Mouse (Mus musculus) intestine, embryonic 15.5 days (tissue): ENCODE data around the gene Tlr5. TPM values are rescaled to one million over a fixed set of nuclear protein-coding genes. Genes with fewer than 3 reads are reported as not detected.

Experiments used
- ATAC-seq: fragments of 200-750 bp; cut with Nextera tagmentation; 2 replicates; pipeline ENCODE4 v1.8.0; 2017; ENCODE audit warnings: moderate TSS enrichment, moderate library complexity
- H3K27ac ChIP-seq: fragments of 300-500 bp; sonication (generic); 2 replicates; pipeline ENCODE4 v1.5.1; 2015; ENCODE audit warnings: mild to moderate bottlenecking, inconsistent platforms
- H3K27me3 ChIP-seq: fragments of 300-500 bp; sonication (generic); replicated peaks from 2 replicates; pipeline ENCODE4 v1.6.1; 2015; ENCODE audit warnings: inconsistent platforms
- H3K36me3 ChIP-seq: fragments of 300-500 bp; sonication (generic); 2 replicates; pipeline ENCODE4 v1.6.1; 2015; ENCODE audit warnings: inconsistent platforms
- H3K4me1 ChIP-seq: fragments of 300-500 bp; sonication (generic); replicated peaks from 2 replicates; pipeline ENCODE4 v1.6.1; 2015; ENCODE audit warnings: inconsistent platforms
- H3K4me2 ChIP-seq: fragments of 300-500 bp; sonication (generic); replicated peaks from 2 replicates; pipeline ENCODE4 v1.6.1; 2015; ENCODE audit warnings: mild to moderate bottlenecking, inconsistent platforms
- H3K4me3 ChIP-seq: fragments of 300-500 bp; sonication (generic); replicated peaks from 2 replicates; pipeline ENCODE4 v1.5.1; 2015; ENCODE audit warnings: inconsistent platforms
- H3K9ac ChIP-seq: fragments of 300-500 bp; sonication (generic); 2 replicates; pipeline ENCODE4 v1.6.1; 2015; ENCODE audit warnings: inconsistent platforms
- H3K9me3 ChIP-seq: fragments of 300-500 bp; sonication (generic); 2 replicates; pipeline ENCODE4 v1.6.1; 2016; ENCODE audit warnings: inconsistent platforms
- WGBS: fragments of 180-500 bp; shearing (Covaris S2); methylation state at CpG from one replicate; pipeline ENCODE4 v1.1.7; 2015; 5-methylcytosine and 5-hydroxymethylcytosine counted together
- polyA plus RNA-seq: library from polyadenylated mRNA; unstranded; fragments of >200 nt; fragmentation: Nextera tagmentation; extraction: Ambion mirVana; gene quantifications from 2 replicates; pipeline ENCODE4 v1.2.1, GENCODE M21; 2015

Gene Tlr5
- polyA plus RNA-seq, 1 experiment from 2014 or later: 4.0 TPM

DNA sequence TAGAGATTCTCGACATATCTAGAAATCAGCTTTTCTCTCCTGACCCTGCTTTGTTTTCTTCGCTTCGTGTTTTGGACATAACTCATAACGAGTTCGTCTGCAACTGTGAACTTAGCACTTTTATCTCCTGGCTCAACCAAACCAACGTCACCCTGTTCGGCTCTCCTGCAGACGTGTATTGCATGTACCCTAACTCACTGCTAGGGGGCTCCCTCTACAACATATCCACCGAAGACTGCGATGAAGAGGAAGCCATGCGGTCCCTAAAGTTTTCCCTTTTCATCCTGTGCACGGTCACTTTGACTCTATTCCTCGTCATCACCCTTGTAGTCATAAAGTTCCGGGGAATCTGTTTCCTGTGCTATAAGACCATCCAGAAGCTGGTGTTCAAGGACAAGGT lies 20.2 kb downstream of the Tlr5 start:
- no peaks in the 10 kb centered on the region for H3K36me3 ChIP-seq
- no peaks in the 10 kb centered on the region for H3K27me3 ChIP-seq
- 81% methylated on average over 14 of the region's 14 CpGs for WGBS
- H3K9ac ChIP-seq: no peak overlapping the region
- no peak overlapping the region for H3K4me3 ChIP-seq
- H3K9me3 ChIP-seq: no peaks in the 10 kb centered on the region
- H3K4me1 ChIP-seq: no peaks in the 10 kb centered on the region
- no peak overlapping the region for H3K27ac ChIP-seq
- no peak overlapping the region for H3K4me2 ChIP-seq
- ATAC-seq: no peak

DNA sequence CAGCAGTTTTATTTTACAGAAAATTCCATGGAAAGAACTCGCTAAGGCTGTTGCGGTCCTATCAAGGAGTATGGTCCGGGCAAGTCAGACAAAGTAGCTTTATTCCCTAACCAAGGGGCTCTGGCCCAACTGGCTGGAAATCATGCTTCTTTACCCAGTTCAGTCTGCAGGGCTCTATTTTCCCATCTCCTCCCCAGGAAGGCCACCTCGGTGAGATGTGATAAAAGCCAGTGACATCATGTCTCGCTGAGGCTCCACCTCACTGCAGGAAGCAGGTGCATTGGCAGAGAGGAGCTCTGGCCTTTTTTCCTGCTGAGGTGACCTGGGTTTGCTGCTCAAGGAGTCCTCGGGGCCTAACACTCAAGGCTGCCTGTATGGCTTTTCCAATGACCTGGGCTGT lies 26.1 kb downstream of the Tlr5 start:
- H3K9ac ChIP-seq: no peak overlapping the region
- no peaks in the 10 kb centered on the region for H3K27me3 ChIP-seq
- 70% methylated on average over 6 of the region's 6 CpGs for WGBS
- no peak for ATAC-seq
- H3K36me3 ChIP-seq: no peaks in the 10 kb centered on the region
- no peak overlapping the region for H3K4me3 ChIP-seq
- H3K4me2 ChIP-seq: no peak overlapping the region
- H3K9me3 ChIP-seq: no peaks in the 10 kb centered on the region
- no peak overlapping the region for H3K27ac ChIP-seq
- H3K4me1 ChIP-seq: peaks cover 7% of the 10 kb centered on the region; the same call in 1 of the 2 replicates

DNA sequence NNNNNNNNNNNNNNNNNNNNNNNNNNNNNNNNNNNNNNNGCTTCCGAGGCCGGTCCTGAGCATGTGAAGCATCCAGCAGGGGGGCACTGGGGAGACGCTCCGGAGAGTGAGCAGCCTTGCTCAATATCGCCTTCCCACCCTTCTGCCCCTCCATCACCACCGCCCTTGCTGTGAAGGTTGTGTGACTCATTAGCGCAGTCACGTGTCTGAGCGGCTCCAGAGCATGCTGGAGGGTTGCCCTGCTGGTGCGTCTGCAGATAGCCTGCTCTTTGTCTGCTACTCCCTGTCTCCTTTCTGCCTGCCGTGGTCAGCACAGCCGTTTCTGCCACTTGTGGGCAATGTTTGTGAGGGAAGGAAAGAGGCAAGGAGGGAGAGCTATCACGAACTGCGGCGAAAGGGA lies 28.4 kb downstream of the Tlr5 start:
- Histone ChIP-seq H3K9ac (peak overlapping the region; percentile 26; the same call in 1 of the 2 replicates), H3K9me3 (no peaks in the 10 kb centered on the region), H3K27ac (no peak overlapping the region), H3K36me3 (no peaks in the 10 kb centered on the region), H3K4me2 (peak overlapping the region; percentile 74), H3K4me1 (peaks cover 10% of the 10 kb centered on the region; the same call in 1 of the 2 replicates), H3K4me3 (peak overlapping the region; percentile 24), H3K27me3 (no peaks in the 10 kb centered on the region)
- 1% methylated on average over 13 of the region's 15 CpGs for WGBS
- ATAC-seq: peak; percentile 98

DNA sequence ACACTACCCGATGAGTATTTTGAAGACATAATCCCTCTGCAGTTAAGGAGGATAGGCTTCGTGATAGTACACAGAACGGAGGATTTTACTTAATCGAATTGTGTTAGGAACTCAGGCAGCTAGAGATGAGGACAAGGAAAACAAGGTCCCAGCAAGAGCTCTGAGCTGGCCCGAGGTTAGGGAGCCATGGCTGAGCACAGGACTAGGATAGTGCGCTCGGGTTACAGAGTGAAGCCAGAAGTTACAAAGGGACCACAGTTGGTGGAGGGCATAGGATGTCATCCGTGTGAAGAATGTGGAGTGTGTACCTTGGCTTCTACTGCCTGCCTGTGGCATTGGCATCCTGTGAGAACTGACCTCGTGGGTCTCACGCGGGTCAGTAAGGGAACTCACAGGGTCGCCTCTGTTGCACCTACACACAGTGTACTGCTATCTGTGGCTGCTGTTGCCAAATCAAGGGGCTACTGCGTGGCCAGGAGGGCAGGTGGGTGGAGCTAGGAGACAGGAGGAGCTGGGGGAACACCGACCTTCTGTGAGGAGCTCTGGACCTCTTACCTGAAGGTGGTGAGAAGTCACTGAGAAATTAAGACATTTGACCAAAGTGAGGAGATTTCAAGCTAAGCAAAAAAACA lies 29.0 kb downstream of the Tlr5 start:
- Histone ChIP-seq H3K4me3 (peak overlapping the region; percentile 24; the same call in 1 of the 2 replicates), H3K27ac (no peak overlapping the region), H3K4me2 (peak overlapping the region; percentile 74), H3K9me3 (no peaks in the 10 kb centered on the region), H3K4me1 (peaks cover 10% of the 10 kb centered on the region; the same call in 1 of the 2 replicates), H3K36me3 (no peaks in the 10 kb centered on the region), H3K9ac (peak overlapping the region; percentile 26; the same call in 1 of the 2 replicates), H3K27me3 (no peaks in the 10 kb centered on the region)
- WGBS: 41% methylated on average over 14 of the region's 14 CpGs
- peak; percentile 44 for ATAC-seq

DNA sequence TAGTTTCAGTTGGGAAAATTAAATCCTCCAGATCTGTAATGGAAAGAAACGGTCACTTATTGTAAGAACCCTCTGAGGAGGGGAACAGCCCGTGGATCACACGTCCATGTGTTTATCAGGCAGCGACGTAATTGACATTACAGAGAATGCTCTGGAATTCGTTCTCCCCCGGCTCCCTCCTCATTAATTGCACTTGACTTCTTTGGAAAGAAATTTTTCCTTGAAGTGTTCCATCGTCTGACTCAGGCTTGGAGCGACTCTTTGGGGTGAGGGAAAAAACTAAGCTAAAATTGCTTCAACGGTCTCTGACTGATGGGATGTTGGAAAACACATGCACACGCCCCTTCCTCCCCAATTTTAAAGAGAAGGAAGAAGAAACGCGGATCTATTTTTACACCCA lies 31.7 kb downstream of the Tlr5 start:
- WGBS: 38% methylated on average over 13 of the region's 13 CpGs
- Histone ChIP-seq H3K27ac (peak overlapping the region; percentile 23), H3K36me3 (no peaks in the 10 kb centered on the region), H3K4me3 (no peak overlapping the region), H3K27me3 (no peaks in the 10 kb centered on the region), H3K4me2 (no peak overlapping the region), H3K9me3 (no peaks in the 10 kb centered on the region), H3K9ac (no peak overlapping the region), H3K4me1 (peaks cover 13% of the 10 kb centered on the region)
- no peak for ATAC-seq

DNA sequence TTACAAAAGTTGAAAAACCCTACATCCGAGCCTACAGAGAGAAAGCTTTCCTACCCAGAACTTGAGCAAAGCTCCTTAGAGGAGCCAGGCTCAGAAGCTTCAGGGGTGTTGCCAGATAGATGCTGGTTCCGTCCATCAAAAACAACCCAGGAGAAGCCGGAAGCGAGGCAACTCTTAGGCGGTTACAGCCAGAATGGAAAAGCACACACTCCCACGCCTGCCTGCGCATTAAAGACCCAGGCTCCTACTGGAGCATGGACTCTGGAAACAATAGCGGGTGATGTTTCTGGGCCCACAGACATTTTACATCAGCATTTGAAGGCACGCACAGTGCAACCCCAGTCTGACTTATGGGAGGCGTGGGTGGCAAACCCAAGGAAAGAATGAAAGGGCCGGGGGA lies 32.2 kb downstream of the Tlr5 start:
- Histone ChIP-seq H3K9ac (no peak overlapping the region), H3K27me3 (no peaks in the 10 kb centered on the region), H3K4me1 (peaks cover 14% of the 10 kb centered on the region), H3K27ac (peak overlapping the region; percentile 18), H3K4me2 (no peak overlapping the region), H3K36me3 (no peaks in the 10 kb centered on the region), H3K4me3 (no peak overlapping the region), H3K9me3 (no peaks in the 10 kb centered on the region)
- WGBS: 80% methylated on average over 11 of the region's 11 CpGs
- no peak for ATAC-seq

DNA sequence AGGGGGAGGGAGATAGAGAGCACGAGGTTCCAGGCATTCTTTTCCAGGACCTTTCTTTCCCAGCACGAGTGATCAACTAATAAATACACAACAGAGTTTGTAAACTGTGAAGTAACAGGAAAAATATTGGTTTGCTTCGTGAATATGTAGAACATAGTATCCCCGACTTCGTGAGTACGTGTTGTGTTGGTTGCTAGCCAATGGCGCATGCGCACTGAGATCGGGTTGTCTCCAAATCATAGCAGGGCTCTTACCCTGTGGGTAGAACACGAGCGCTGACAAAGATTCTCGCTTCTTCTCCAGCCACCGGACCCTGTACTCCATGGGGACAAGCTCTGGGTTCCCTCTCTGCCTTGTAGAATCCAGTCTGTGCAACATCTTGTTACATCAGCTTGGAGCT lies 33.2 kb downstream of the Tlr5 start:
- Histone ChIP-seq H3K36me3 (no peaks in the 10 kb centered on the region), H3K27me3 (no peaks in the 10 kb centered on the region), H3K4me2 (no peak overlapping the region), H3K4me1 (peaks cover 14% of the 10 kb centered on the region), H3K27ac (no peak overlapping the region), H3K4me3 (no peak overlapping the region), H3K9me3 (no peaks in the 10 kb centered on the region), H3K9ac (no peak overlapping the region)
- ATAC-seq: no peak
- WGBS: 88% methylated on average over 13 of the region's 13 CpGs

DNA sequence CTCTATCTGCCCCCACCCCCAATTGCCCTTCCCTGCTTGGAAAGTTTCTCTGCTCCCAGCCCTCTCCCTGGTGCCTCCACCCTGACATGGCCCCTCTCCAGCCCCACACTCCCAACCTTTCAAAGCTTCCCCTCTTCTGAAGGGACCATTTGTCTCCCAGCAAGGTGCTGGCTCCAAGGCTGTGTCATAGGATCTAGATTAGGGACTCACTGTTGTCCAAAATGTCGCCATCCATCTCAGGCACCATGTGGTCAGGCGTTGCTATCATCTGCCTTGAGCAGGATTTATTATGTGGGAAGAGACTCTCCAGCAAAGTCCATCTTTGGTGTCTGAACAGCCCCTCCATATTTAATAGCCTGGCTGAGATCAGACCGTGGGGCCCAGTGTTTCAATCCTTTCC lies 34.1 kb downstream of the Tlr5 start:
- no peaks in the 10 kb centered on the region for H3K36me3 ChIP-seq
- WGBS: 68% methylated on average over 3 of the region's 3 CpGs
- no peak for ATAC-seq

DNA sequence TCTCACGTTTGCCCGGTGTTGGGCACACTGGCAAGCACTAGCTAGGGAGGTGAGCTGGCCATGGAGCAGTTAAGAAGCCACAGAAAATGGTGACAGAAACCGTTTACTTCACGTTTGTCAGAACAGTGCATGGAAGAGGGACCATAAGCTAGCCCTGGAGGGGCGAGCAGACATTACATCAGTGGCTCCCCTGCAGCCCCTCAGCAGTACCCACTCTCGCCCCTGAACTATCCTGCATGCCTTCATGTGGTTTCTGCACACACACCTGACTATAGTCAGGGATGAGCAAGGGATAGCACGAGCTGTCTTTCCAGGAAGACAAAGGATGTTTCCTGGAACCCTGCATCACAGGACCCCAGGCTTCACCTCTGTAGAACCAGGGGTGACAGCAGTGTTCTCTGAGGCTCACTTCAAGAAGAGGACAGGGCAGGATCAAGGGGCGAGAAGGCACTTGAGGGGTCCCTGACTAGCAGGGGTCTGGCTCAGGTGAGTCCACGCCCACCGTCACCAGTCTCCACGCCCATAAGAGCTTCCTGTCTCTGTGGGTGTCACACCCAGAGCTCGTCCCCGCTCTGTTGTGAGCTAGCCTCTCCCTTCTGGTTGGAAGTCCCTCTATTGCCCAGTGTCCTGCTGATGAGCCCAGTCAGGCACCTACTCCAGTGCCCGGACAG lies 35.6 kb downstream of the Tlr5 start:
- H3K4me3 ChIP-seq: no peak overlapping the region
- peak; percentile 50; the same call in 1 of the 2 replicates for ATAC-seq
- H3K27me3 ChIP-seq: no peaks in the 10 kb centered on the region
- H3K27ac ChIP-seq: no peak overlapping the region
- no peaks in the 10 kb centered on the region for H3K9me3 ChIP-seq
- 79% methylated on average over 14 of the region's 14 CpGs for WGBS
- no peaks in the 10 kb centered on the region for H3K36me3 ChIP-seq
- H3K4me2 ChIP-seq: no peak overlapping the region
- H3K4me1 ChIP-seq: peaks cover 7% of the 10 kb centered on the region; the same call in 1 of the 2 replicates
- H3K9ac ChIP-seq: no peak overlapping the region

More for the DNA sequence above, 34.1 kb downstream of the Tlr5 start:
- Histone ChIP-seq H3K9ac (no peak overlapping the region), H3K9me3 (no peaks in the 10 kb centered on the region), H3K27me3 (no peaks in the 10 kb centered on the region), H3K27ac (no peak overlapping the region), H3K4me3 (no peak overlapping the region), H3K4me1 (peaks cover 8% of the 10 kb centered on the region; the same call in 1 of the 2 replicates), H3K4me2 (no peak overlapping the region)

DNA sequence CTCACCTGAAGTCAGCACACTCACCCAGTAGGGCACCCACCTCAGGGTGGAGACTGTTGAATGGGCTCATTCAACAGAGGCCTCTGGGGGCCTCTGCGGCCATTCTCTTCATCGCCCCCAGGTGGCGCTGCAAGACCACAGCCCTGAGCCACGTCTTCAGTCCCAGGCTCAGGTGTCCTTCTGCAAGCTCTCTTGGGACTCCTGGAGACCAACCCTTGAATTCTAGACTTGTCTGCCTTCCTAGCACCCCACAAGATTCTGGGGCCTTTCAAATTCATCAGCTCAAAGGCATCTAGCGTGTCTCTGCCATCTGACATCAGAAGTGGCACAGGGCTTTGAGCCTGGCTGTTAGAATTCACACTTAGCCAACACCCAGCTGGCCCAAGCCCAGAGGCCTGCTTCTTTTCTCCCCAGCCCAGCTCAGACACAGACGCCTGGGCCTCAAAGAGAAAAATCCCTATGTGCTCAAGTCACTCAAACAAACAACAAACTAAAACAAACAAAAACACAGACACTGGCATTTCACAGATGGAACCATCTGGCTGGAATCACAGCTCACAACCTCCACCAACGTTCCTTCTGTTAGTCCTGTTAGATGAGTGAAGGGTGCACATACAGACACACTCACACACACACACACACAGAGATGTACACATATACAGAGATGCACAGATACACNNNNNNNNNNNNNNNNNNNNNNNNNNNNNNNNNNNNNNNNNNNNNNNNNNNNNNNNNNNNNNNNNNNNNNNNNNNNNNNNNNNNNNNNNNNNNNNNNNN lies 36.6 kb downstream of the Tlr5 start:
- Histone ChIP-seq H3K4me1 (peaks cover 7% of the 10 kb centered on the region; the same call in 1 of the 2 replicates), H3K4me3 (no peak overlapping the region), H3K9me3 (no peaks in the 10 kb centered on the region), H3K9ac (no peak overlapping the region), H3K27me3 (no peaks in the 10 kb centered on the region), H3K27ac (no peak overlapping the region), H3K36me3 (no peaks in the 10 kb centered on the region), H3K4me2 (no peak overlapping the region)
- peak; percentile 79 for ATAC-seq
- WGBS: 15% methylated on average over 7 of the region's 7 CpGs
